Mouse (Mus musculus) forebrain, embryonic 16.5 days (tissue): ENCODE measurements at regions not wholly inside any gene's neighbourhood (a gene's known extent, or its start where the extent isn't known, plus 50 kb on each side); places are given as distances from the start of the nearest gene placed in this dataset.

ENCODE experiments used
- ATAC-seq: fragments of 200-750 bp; cut with Nextera tagmentation; 2 replicates; pipeline ENCODE4 v1.8.0; 2017; ENCODE audit warnings: mild to moderate bottlenecking, moderate library complexity
- H3K27ac ChIP-seq: fragments of 300-500 bp; sonication (generic); 2 replicates; pipeline ENCODE4 v1.5.1; 2014; ENCODE audit warnings: low read length, control low read depth
- H3K27me3 ChIP-seq: fragments of 300-500 bp; sonication (generic); replicated peaks from 2 replicates; pipeline ENCODE4 v1.6.1; 2014; ENCODE audit warnings: low read length; ENCODE audit not compliant: control insufficient read depth, insufficient read depth
- H3K36me3 ChIP-seq: fragments of 300-500 bp; sonication (generic); 2 replicates; pipeline ENCODE4 v1.6.1; 2014; ENCODE audit not compliant: control insufficient read depth, insufficient read depth
- H3K4me1 ChIP-seq: fragments of 300-500 bp; sonication (generic); replicated peaks from 2 replicates; pipeline ENCODE4 v1.6.1; 2014; ENCODE audit warnings: low read length; ENCODE audit not compliant: control insufficient read depth, insufficient read depth
- H3K4me2 ChIP-seq: fragments of 300-500 bp; sonication (generic); 2 replicates; pipeline ENCODE4 v1.6.1; 2014; ENCODE audit warnings: mild to moderate bottlenecking, low read length, control low read depth
- H3K4me3 ChIP-seq: fragments of 300-500 bp; sonication (generic); replicated peaks from 2 replicates; pipeline ENCODE4 v1.5.1; 2014; ENCODE audit warnings: mild to moderate bottlenecking, low read length, control low read depth
- H3K9ac ChIP-seq: fragments of 300-500 bp; sonication (generic); replicated peaks from 2 replicates; pipeline ENCODE4 v1.6.1; 2014; ENCODE audit warnings: low read depth, low read length, control low read depth
- H3K9me3 ChIP-seq: fragments of 300-500 bp; sonication (generic); 2 replicates; pipeline ENCODE4 v1.6.1; 2016; ENCODE audit warnings: low read length; ENCODE audit not compliant: control insufficient read depth
- WGBS: fragments of 180-500 bp; shearing (Covaris S2); extraction: QIAGEN DNeasy Blood & Tissue Kit; methylation state at CpG from one replicate; pipeline ENCODE4 v1.1.7; 2014; 5-methylcytosine and 5-hydroxymethylcytosine counted together

DNA sequence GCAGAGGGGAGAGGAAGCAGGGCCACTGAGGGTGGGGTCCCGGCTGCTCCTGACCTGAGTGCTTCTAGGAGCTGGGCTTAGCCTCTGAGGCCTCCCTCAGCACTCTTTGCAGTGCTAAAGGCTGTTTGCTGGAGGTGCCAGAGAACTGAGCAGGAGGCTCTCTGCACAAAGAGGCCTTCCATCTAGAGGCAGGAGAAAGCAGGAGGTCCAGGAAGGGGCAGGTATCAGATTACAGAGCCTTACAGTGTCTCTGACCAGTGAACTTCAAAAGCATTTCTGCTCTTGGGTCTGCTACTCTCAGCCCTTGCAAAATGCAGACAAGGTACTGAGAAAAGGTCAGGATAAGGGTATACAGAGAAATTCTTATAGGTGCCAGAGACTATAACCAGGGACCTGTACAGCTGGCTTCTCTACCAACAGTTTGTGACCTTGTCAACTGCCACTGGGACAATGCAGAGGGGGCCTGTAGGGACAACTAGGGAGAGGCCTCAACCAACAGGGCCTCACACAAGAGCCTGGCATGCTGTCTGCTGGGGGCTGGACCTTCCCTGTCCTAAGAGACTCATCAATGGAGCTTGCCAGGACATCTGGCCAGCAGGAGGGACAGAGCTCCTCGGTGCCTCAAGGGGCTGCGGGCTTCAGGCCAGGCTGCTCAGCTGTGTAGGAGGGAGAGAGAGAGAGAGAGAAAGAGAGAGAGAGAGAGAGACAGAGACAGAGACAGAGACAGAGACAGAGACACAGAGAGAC lies 380.3 kb upstream of the Tshz3 start:
- no peak overlapping the region for H3K4me3 ChIP-seq
- no peaks in the 10 kb centered on the region for H3K4me1 ChIP-seq
- H3K4me2 ChIP-seq: no peak overlapping the region
- no peak overlapping the region for H3K9ac ChIP-seq
- no peak for ATAC-seq
- no peaks in the 10 kb centered on the region; the same call in 1 of the 2 replicates for H3K9me3 ChIP-seq
- no peak overlapping the region for H3K27ac ChIP-seq
- no peaks in the 10 kb centered on the region for H3K27me3 ChIP-seq
- no peaks in the 10 kb centered on the region for H3K36me3 ChIP-seq
- 67% methylated on average over 3 of the region's 3 CpGs for WGBS

DNA sequence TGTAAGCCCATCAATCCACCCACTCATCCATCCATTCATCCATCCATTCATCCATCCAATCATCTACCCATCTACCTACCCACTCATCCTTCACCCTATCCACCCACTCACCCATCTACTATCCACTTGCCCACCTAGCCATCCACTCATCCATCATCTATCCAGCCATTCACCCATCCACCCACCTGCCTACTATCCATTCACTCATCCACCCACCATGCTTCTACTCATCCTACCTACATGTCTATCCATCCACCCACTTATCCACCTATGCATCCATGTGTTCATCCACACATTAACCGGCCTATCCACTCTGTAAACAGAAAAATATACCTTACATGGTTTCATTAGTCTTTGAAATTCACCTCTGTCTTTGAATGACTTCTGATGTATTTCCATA lies 384.2 kb upstream of the Tshz3 start:
- Histone ChIP-seq H3K4me1 (no peaks in the 10 kb centered on the region), H3K27ac (no peak overlapping the region), H3K4me3 (no peak overlapping the region), H3K27me3 (no peaks in the 10 kb centered on the region), H3K9ac (no peak overlapping the region), H3K36me3 (no peaks in the 10 kb centered on the region), H3K9me3 (no peaks in the 10 kb centered on the region), H3K4me2 (no peak overlapping the region)
- 90% methylated on average over 1 of the region's 1 CpGs for WGBS
- no peak for ATAC-seq

DNA sequence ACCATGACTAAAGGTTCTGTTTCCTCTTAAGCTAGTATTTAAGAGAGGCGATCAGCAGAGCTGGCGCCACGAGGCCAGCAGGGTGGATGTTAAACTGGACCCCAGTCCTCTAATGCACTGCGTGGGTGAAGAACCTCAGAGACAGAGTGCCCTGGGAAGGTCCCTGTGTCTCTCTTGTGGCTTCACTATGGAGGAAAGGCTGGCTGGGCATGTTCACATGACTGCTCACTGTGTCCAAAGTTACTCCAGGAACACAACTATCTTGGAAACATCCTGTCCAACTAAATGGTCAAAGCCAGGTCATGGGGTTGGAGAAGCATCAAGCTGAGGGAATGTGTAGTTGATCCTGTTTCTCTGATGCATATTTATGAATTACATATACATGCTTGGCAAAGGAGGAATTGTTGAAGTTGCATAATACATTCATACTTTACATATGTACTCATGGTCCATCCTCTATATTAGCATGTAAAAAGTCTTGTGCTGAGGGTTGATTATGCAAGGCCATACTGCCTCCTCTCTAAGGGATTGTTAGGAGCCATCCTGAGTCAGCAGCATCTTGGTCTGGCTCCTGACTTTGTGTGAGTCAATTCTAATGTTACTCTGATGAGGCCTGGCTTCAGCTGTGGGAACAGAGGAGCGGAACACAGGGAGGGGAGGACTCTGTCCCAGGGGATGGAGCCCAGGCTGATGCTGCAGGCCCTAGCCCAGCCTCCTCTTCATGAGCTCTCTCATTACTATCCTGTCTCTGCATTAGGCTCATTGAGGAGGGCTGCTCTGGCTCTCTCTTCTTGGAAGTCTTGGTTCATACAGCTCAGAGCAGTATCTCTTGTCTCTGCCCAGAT lies 387.9 kb upstream of the Tshz3 start:
- no peak overlapping the region for H3K4me3 ChIP-seq
- no peaks in the 10 kb centered on the region for H3K9me3 ChIP-seq
- no peaks in the 10 kb centered on the region for H3K27me3 ChIP-seq
- H3K36me3 ChIP-seq: no peaks in the 10 kb centered on the region
- WGBS: 94% methylated on average over 5 of the region's 5 CpGs
- no peak for ATAC-seq
- no peak overlapping the region for H3K4me2 ChIP-seq
- no peaks in the 10 kb centered on the region for H3K4me1 ChIP-seq
- H3K27ac ChIP-seq: no peak overlapping the region
- H3K9ac ChIP-seq: no peak overlapping the region

GRCm38 (mm10) chr7:36308726-36309125 lies 389.2 kb upstream of the Tshz3 start:
- H3K4me3 ChIP-seq: no peak overlapping the region
- 91% methylated on average over 9 of the region's 9 CpGs for WGBS

DNA sequence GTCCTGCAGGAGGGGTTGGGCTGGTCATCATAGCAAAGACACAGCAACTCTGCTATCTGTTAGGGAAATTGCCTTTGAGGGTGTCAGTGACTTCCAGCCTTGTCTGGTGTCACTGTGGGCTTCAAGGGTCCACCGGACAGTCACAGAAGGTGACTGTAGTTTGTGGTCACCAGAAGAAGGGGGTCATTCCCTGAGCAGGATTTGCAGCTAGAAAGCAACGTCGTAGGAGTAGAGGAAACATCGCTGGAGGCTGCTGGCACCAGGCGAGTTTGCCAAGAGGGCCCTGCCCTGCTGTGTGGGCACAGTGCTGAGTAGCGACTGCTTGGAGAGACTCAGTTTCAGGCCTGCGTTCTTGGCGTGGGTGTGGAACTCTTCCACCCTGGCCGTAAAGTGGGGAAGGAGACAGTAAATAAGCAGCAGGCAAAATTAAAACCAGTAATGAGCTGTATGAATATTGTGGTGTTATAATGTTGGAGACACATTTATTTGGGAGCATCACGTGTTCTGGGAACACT lies 389.8 kb upstream of the Tshz3 start:
- H3K4me1 ChIP-seq: no peaks in the 10 kb centered on the region

More at GRCm38 (mm10) chr7:36308726-36309125, 389.2 kb upstream of the Tshz3 start:
- no peak overlapping the region for H3K4me2 ChIP-seq
- H3K27me3 ChIP-seq: no peaks in the 10 kb centered on the region
- H3K9ac ChIP-seq: no peak overlapping the region
- no peak for ATAC-seq
- no peaks in the 10 kb centered on the region for H3K36me3 ChIP-seq
- H3K27ac ChIP-seq: no peak overlapping the region
- H3K9me3 ChIP-seq: no peaks in the 10 kb centered on the region
- no peaks in the 10 kb centered on the region for H3K4me1 ChIP-seq

GRCm38 (mm10) chr7:36277275-36277674 lies 420.6 kb upstream of the Tshz3 start:
- ATAC-seq: no peak
- Histone ChIP-seq H3K27me3 (no peaks in the 10 kb centered on the region), H3K27ac (no peak overlapping the region), H3K9ac (no peak overlapping the region), H3K9me3 (no peaks in the 10 kb centered on the region), H3K4me1 (no peaks in the 10 kb centered on the region), H3K4me2 (no peak overlapping the region), H3K36me3 (no peaks in the 10 kb centered on the region), H3K4me3 (no peak overlapping the region)

More for the DNA sequence above, 389.8 kb upstream of the Tshz3 start:
- Histone ChIP-seq H3K27me3 (no peaks in the 10 kb centered on the region), H3K9me3 (no peaks in the 10 kb centered on the region), H3K9ac (no peak overlapping the region), H3K27ac (no peak overlapping the region), H3K4me2 (no peak overlapping the region), H3K4me3 (no peak overlapping the region), H3K36me3 (no peaks in the 10 kb centered on the region)
- no peak for ATAC-seq
- WGBS: 85% methylated on average over 10 of the region's 10 CpGs

DNA sequence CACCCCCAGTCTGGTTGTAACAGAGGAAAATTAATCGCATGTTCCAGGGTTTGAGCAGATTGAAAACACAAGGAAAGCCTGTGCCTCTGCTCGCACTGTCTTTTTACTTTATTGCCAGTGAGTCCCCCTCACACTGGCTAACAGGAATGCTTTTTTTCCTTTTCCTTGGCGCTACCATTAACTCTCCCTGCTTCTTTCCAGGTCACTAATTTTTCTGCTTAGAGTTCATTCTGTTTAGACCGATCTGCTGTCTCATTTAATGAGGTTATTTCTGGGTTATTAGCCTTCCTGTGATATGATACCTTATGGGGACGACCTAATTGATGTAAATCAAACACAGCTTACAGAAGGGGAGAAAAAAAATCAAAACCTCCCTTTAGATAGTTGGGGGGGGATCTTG lies 429.0 kb upstream of the Tshz3 start:
- no peak for ATAC-seq
- 13% methylated on average over 5 of the region's 5 CpGs for WGBS
- H3K27ac ChIP-seq: no peak overlapping the region
- H3K4me3 ChIP-seq: no peak overlapping the region
- no peaks in the 10 kb centered on the region for H3K9me3 ChIP-seq
- no peaks in the 10 kb centered on the region for H3K27me3 ChIP-seq
- H3K4me1 ChIP-seq: peaks cover 6% of the 10 kb centered on the region
- no peaks in the 10 kb centered on the region for H3K36me3 ChIP-seq
- no peak overlapping the region for H3K4me2 ChIP-seq
- H3K9ac ChIP-seq: no peak overlapping the region

DNA sequence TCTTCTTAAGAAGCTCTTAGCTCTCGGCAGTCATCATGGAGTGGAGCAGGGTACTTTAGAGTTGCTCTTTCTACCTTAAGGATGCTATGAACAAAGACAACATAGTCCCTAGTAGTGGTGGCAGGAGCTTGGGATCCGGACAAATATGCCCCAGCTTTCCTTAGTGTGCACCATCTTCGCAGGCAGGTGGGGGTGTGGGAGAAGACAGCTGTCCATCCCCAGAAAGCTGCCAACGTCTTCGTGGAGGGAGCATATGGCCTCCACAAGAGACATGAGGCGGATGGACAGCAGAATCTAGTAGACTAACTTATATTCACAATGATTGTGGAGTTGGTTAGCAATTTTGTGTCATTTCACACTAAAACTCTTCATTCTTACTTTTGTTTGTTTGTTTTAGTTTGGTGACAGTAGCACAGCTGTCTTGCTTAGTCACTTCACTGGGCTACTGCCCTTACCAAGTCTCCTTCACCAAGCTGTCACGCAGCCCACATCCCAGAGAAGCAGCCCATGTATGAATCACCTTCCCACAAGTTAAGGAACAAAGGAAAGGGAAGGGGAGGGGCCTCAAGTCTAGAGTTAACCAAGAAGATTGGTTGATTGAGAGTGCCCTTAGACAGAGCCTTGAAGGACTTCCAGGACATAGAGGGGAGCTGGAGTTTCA lies 432.6 kb upstream of the Tshz3 start:
- Histone ChIP-seq H3K9ac (no peak overlapping the region), H3K4me3 (no peak overlapping the region), H3K4me2 (no peak overlapping the region), H3K9me3 (no peaks in the 10 kb centered on the region), H3K27me3 (no peaks in the 10 kb centered on the region), H3K27ac (no peak overlapping the region), H3K4me1 (peaks cover 6% of the 10 kb centered on the region), H3K36me3 (no peaks in the 10 kb centered on the region)
- 84% methylated on average over 7 of the region's 7 CpGs for WGBS
- no peak for ATAC-seq

- Histone ChIP-seq H3K4me3 (no peak overlapping the region), H3K36me3 (no peaks in the 10 kb centered on the region), H3K4me2 (no peak overlapping the region), H3K4me1 (no peaks in the 10 kb centered on the region), H3K27me3 (no peaks in the 10 kb centered on the region), H3K9me3 (no peaks in the 10 kb centered on the region), H3K9ac (no peak overlapping the region), H3K27ac (no peak overlapping the region)
- no peak for ATAC-seq
- 80% methylated on average over 8 of the region's 8 CpGs for WGBS
Observed at GRCm38 (mm10) chr7:36262124-36262710, 435.7 kb upstream of the Tshz3 start.
